Mouse (Mus musculus) liver, postnatal 0 days (tissue): Measurements from ENCODE around the gene Hist2h2be. TPM values are rescaled to one million over a fixed set of nuclear protein-coding genes. Genes with fewer than 3 reads are reported as not detected.

ENCODE experiments used
- ATAC-seq: fragments of 200-750 bp; cut with Nextera tagmentation; 2 replicates; pipeline ENCODE4 v1.8.0; 2017; ENCODE audit warnings: mild to moderate bottlenecking, moderate library complexity
- DNase-seq: peaks from one replicate; pipeline ENCODE4 v3.0.0-alpha.2; 2016
- H3K27ac ChIP-seq: fragments of 300-500 bp; sonication (generic); 2 replicates; pipeline ENCODE4 v1.5.1; 2014; ENCODE audit warnings: antibody characterized with exemption, moderate library complexity, mild to moderate bottlenecking, low read depth
- H3K27me3 ChIP-seq: fragments of 300-500 bp; sonication (generic); 2 replicates; pipeline ENCODE4 v1.6.1; 2014; ENCODE audit warnings: low read length, control low read depth, mixed read lengths; ENCODE audit not compliant: insufficient read depth
- H3K36me3 ChIP-seq: fragments of 300-500 bp; sonication (generic); replicated peaks from 2 replicates; pipeline ENCODE4 v1.6.1; 2014; ENCODE audit warnings: mild to moderate bottlenecking, control low read depth, low read length, moderate library complexity, mixed read lengths; ENCODE audit not compliant: insufficient read depth
- H3K4me1 ChIP-seq: fragments of 300-500 bp; sonication (generic); 2 replicates; pipeline ENCODE4 v1.6.1; 2014; ENCODE audit warnings: antibody characterized with exemption, mild to moderate bottlenecking, control low read depth; ENCODE audit not compliant: insufficient read depth
- H3K4me2 ChIP-seq: fragments of 300-500 bp; sonication (generic); 2 replicates; pipeline ENCODE4 v1.6.1; 2014; ENCODE audit warnings: low read depth, mild to moderate bottlenecking, low read length, moderate library complexity, mixed read lengths
- H3K4me3 ChIP-seq: fragments of 300-500 bp; sonication (generic); 2 replicates; pipeline ENCODE4 v1.5.1; 2014; ENCODE audit warnings: low read depth, low read length
- H3K9ac ChIP-seq: fragments of 300-500 bp; sonication (generic); replicated peaks from 2 replicates; pipeline ENCODE4 v1.6.1; 2014; ENCODE audit warnings: mild to moderate bottlenecking, moderate library complexity
- H3K9me3 ChIP-seq: fragments of 300-500 bp; sonication (generic); 2 replicates; pipeline ENCODE4 v1.6.1; 2016; ENCODE audit warnings: mild to moderate bottlenecking, control low read depth, low read length, mixed read lengths
- CTCF ChIP-seq: sonication (generic); IDR thresholded peaks from 2 replicates; pipeline ENCODE4 v1.5.1; 2016; ENCODE audit warnings: antibody characterized with exemption, low read depth
- EP300 ChIP-seq: IDR thresholded peaks from 2 replicates; pipeline ENCODE4 v1.6.1; 2016; ENCODE audit warnings: antibody characterized with exemption, low read depth, mild to moderate bottlenecking
- whole genome bisulfite sequencing: fragments of 180-500 bp; shearing (Covaris S2); extraction: QIAGEN DNeasy Blood & Tissue Kit; methylation state at CpG from one replicate; pipeline ENCODE4 v1.1.7; 2014; ENCODE audit not compliant: insufficient replicate concordance; 5-methylcytosine and 5-hydroxymethylcytosine counted together
- polyA plus RNA-seq: library from polyadenylated mRNA; unstranded; fragments of >200 nt; fragmentation: Nextera tagmentation; extraction: Ambion mirVana; gene quantifications from 2 replicates; pipeline ENCODE4 v1.2.1, GENCODE M21; 2015

Gene Hist2h2be
- polyA plus RNA-seq, 1 experiment from 2014 or later, result 4.9 TPM

DNA sequence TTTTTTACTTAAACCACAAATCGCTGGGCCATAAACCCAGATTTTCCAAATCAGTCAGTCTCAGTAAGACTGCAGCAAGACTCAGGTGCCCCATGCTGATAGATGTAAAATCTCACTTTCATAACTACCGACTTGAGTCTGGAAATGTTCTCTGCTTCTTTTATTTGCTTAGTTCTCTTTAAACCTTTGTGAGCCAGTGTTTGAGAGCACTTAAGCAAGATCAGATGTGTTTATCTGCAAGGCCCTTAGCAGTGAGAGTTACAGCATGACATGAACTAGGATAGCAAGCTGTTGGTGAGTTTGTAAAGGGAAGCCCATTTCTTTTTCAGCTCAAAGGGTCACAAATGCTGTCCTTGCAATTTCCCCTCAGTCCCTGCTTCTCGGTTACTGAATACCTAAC is 36.3 kb downstream of the Hist2h2be start:
- H3K4me1 ChIP-seq, result peaks cover 14% of the 10 kb centered on the region
- H3K9me3 ChIP-seq, result no peaks in the 10 kb centered on the region
- no peaks in the 10 kb centered on the region for H3K36me3 ChIP-seq
- no peak for TF ChIP-seq EP300
- no peak for TF ChIP-seq CTCF
- no peak overlapping the region for H3K9ac ChIP-seq
- H3K4me3 ChIP-seq, result no peak overlapping the region
- 73% methylated on average over 3 of the region's 3 CpGs for WGBS
- no peak overlapping the region for H3K4me2 ChIP-seq
- ATAC-seq (no peak), DNase-seq (no peak)
- no peaks in the 10 kb centered on the region for H3K27me3 ChIP-seq
- no peak overlapping the region for H3K27ac ChIP-seq

DNA sequence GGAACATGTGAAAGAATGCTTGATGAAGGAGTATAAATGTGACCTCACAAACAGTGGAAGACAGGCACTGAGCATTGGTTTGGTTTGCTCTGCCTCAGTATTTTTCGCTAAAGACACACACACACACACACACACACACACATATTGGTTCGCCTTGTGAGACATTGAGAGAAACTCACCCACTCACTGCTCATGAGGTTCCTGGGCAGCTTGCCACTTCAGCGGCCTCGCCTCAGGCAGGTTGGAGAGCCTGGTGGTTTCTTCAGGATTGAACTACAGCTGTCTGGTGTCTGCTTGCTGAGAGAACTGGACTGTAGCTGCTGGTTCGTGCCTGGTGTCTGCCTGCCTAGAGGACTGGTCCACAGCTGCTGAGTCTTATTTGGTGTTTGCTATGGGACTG is 39.3 kb downstream of the Hist2h2be start:
- Histone ChIP-seq H3K9me3 (no peaks in the 10 kb centered on the region), H3K36me3 (no peaks in the 10 kb centered on the region), H3K4me3 (no peak overlapping the region), H3K4me2 (no peak overlapping the region), H3K27ac (no peak overlapping the region), H3K9ac (no peak overlapping the region), H3K4me1 (peaks cover 26% of the 10 kb centered on the region), H3K27me3 (no peaks in the 10 kb centered on the region)
- 87% methylated on average over 5 of the region's 5 CpGs for WGBS
- ATAC-seq (no peak), DNase-seq (no peak)
- TF ChIP-seq EP300, result no peak
- TF ChIP-seq CTCF, result no peak

DNA sequence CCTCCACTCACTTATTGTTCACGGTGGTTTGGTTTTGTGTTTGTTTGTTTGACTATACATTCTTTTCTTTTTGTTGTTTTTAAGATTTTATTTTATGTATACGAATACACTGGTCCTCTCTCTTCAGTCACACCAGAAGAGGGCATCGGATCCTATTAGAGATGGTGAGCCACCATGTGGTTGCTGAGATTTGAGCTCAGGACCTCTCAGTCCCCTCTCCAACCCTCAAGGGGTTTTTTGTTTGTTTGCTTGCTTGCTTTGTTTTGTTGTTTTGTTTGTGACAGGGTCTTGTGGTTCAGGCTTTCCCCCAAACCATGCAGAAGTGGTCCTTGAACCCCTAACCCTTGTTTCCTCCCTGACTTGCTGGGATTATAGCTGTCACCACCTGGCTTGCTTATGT is 40.7 kb downstream of the Hist2h2be start:
- peak overlapping the region; percentile 99 for H3K27ac ChIP-seq
- ATAC-seq, result no peak
- peaks cover 26% of the 10 kb centered on the region for H3K4me1 ChIP-seq
- no peak for TF ChIP-seq CTCF
- no peak for TF ChIP-seq EP300
- no peaks in the 10 kb centered on the region for H3K27me3 ChIP-seq
- H3K9me3 ChIP-seq, result no peaks in the 10 kb centered on the region
- WGBS, result 65% methylated on average over 3 of the region's 3 CpGs
- H3K9ac ChIP-seq, result peak overlapping the region; percentile 91; the same call in 1 of the 2 replicates
- DNase-seq, result no peak
- H3K4me3 ChIP-seq, result peak overlapping the region; percentile 70
- no peaks in the 10 kb centered on the region for H3K36me3 ChIP-seq
- H3K4me2 ChIP-seq, result peak overlapping the region; percentile 82

DNA sequence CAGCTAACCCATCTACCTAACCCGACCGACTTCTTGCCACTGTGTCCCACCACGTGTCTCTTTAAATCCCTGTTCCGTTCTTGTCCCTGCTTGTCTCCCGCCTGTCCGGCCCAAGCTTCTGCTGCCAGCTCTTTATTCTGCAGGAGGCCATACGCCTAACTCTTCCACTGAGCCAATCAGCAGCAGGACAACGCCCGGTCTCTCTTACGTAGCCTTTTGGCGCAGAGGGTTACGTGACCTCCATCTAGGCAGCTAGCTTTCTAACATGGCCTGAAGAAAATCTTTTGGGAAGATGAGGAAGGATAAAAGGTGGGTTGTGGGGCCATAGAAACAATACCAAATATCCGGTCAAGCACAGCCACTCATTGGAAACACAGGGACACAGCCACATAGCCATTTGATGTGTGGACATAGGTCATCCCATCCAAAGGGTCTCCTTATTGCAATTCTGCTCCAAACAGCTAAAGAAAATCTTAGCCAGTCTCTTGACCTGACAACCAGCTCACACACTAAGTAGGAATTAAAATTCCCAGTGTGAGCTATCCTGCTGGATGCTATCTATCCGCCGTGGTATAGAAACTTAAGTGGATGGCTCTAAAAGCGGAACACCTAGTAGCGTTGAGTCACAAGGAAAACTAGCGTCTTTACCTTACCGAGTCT is 41.4 kb downstream of the Hist2h2be start:
- under 1% methylated on average over 19 of the region's 19 CpGs for WGBS
- Histone ChIP-seq H3K9ac (peak overlapping the region; percentile 91), H3K27ac (peak overlapping the region; percentile 99), H3K4me2 (peak overlapping the region; percentile 82), H3K36me3 (no peaks in the 10 kb centered on the region), H3K9me3 (no peaks in the 10 kb centered on the region), H3K4me3 (peak overlapping the region; percentile 70), H3K4me1 (peaks cover 26% of the 10 kb centered on the region), H3K27me3 (no peaks in the 10 kb centered on the region)
- peak; percentile 73 for ATAC-seq
- peak; percentile 83 for DNase-seq
- no peak for TF ChIP-seq CTCF
- TF ChIP-seq EP300, result no peak

DNA sequence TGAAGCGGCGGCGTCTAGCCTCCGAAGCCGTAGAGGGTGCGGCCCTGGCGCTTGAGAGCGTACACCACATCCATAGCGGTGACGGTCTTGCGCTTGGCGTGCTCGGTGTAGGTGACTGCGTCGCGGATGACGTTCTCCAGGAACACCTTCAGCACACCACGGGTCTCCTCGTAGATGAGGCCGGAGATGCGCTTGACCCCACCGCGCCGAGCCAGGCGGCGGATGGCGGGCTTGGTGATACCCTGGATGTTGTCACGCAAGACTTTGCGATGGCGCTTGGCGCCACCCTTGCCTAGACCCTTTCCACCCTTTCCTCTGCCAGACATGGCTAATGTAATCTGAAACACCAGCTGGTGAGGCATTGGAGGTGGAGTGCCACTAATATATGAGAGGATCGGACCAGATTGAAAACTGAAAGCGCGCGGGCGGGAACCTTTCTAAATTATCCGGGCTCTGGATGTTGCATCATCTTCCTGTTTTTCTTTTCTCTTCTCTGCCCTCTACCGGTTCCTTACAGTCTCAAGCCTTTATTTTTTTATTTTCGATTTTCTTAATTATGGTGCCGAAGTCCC is 42.1 kb downstream of the Hist2h2be start, which contains the start of gene Hist2h4:
Gene Hist2h4 (minus strand): TSS at position 333 of the 572 bp plus-strand sequence.
- under 1% methylated on average over 40 of the region's 40 CpGs for WGBS
- Histone ChIP-seq H3K27me3 (no peaks in the 10 kb centered on the region), H3K27ac (peak within 1 kb of the TSS; percentile 99), H3K36me3 (no peaks in the 10 kb centered on the region), H3K9me3 (no peaks in the 10 kb centered on the region), H3K4me3 (peak within 1 kb of the TSS; percentile 70), H3K9ac (peak within 1 kb of the TSS; percentile 91), H3K4me2 (peak within 1 kb of the TSS; percentile 82), H3K4me1 (peaks cover 32% of the 10 kb centered on the region)
- ATAC-seq (peak; percentile 86), DNase-seq (peak; percentile 96)
- TF ChIP-seq EP300 (peak; percentile 96), CTCF (peak; percentile 66)

DNA sequence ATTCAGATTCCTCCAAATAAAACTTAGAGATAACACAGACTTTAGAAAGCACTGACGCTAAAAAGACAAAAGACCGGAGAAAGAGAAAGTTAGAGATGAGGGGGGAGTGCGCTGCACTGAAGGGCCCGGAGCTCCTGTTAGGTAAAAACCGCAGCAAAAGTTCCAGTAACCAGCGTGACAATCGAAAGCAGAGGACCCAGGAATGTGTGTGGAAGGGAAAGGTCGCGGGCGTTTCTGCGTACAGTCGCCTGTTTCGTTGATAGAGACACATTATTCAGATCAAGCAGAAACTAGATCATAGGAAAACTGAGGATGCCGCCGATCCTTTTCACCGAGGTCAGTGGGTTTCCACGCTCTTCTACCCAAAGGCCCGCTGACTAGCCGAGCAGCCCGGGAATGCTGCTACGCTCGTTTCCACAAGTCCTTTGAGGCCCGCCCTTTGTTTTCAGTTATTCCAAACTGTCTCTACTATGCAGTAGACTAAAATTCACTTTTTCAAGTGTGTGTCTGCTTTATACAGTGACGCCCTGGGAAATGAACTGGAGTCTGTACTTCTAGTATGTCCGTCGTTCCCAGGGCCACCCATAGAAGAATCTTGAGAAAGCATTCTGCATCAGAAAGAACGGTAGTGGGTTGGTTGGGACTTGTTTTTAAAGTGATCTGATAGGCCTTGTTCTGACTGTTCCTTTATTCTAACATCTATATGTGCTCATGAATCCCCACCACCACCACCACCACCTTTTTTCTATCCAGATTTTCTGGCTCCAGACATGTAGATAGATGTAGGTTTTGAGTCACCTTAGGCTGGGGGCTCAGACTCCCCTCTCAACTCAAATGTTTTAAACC is 42.9 kb downstream of the Hist2h2be start:
- no peaks in the 10 kb centered on the region for H3K36me3 ChIP-seq
- 4% methylated on average over 27 of the region's 27 CpGs for WGBS
- H3K27me3 ChIP-seq, result no peaks in the 10 kb centered on the region
- H3K4me1 ChIP-seq, result peaks cover 32% of the 10 kb centered on the region
- peak; percentile 65 for DNase-seq
- H3K27ac ChIP-seq, result peak overlapping the region; percentile 99
- peak overlapping the region; percentile 82 for H3K4me2 ChIP-seq
- H3K9me3 ChIP-seq, result no peaks in the 10 kb centered on the region
- peak overlapping the region; percentile 91 for H3K9ac ChIP-seq
- peak overlapping the region; percentile 70 for H3K4me3 ChIP-seq
- ATAC-seq, result peak; percentile 40
- TF ChIP-seq EP300 (no peak), CTCF (no peak)
